Mouse (Mus musculus) R1 (cell line): Measurements from ENCODE around the gene Btnl4.

Source experiments
- DNase-seq: peaks from one replicate; pipeline ENCODE4 v3.0.0-alpha.2; 2018; ENCODE audit warnings: low read depth, low spot score

The Btnl4 gene

DNA sequence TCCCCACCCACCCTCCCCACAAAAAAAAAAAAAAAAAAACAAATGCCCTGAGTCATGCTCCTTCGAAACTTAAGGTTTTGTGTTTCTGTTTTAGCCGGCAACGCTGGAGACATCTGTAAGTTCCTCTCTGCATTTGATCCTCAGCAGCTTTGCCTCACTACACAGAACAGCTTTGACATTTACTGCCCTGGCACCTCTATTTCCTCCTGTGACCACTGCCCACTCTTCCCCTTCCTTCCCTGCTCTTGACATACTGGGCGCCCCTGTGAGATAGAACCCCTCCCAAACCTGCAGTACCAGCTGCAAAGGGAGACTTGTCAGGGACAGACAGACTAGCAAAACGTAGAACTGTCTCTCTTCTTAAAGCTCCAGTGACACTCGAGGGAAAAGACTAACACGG is 39.5 kb downstream of the Btnl4 start:
- DNase-seq: no peak

DNA sequence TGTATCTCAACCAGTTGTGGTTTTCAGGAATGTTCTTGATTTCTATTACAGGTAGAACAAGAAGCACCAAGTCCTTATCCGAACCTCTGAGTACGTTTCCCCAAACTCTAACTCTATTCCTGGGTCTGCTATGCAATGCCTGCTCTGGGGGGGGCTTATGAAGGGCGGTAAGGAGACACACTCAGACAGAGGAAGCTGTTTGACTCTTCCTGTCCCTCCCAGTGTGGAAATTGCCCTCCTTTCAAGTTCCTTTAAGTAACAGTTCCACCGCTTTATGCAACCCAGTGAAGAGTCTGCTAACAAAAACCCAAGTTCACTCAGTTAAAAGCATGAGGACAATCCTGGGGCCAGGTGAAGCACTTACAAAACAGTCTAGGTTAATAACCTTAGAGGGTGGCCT is 40.0 kb downstream of the Btnl4 start:
- DNase-seq: peak; percentile 35

DNA sequence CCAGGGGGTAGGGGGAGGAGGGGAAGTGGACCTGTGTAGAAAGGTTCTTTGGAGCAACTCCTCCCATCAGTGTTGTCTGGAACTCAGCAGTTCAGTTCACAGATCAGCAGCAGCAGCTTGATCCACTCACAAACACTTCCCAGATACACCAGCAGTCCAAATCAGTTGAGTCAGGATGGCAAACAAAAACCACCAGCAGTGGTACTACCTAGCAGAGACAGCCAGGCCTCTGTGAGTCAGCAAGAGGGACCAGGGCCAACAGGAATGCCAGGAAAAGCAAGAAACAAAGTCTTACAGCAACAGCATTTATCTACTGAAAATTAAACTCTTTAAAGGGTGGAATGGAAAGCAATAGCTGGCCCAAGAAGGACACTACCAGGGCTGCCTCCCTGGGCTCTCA is 49.5 kb downstream of the Btnl4 start:
- no peak for DNase-seq

DNA sequence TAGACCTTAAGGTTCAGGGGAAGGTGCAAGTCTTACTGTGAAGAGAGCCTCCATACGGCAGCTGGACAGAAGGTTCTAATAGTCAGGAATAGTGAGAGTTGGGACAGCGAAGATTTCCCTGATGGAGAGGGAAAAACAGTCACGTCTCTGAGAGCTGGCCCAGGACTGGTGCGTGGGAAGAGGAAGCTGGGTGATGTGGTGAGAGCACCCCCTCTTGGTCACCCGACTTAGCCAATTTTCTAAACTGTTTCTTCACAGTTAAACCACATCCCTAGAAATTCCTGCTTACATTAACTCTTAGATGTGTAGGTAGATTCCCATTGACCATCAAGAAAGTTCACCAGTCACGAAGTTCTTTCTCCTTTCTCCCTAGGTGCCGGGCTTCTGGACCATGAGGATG is 57.1 kb downstream of the Btnl4 start:
- no peak for DNase-seq
